ENCODE assay signal across 14 mouse cellular contexts in genomic region chrX:52310976-52311375, GRCm38 (mm10).
DNase-seq lines count a peak whose midpoint lies in the region.
"Had no signal": no experiment of that assay in that cellular context is flagged by ENCODE, and none has a peak within 500 bp of the region (broad histone marks: within the 10 kb centered on the region; RNA-seq: fewer than 3 reads in every experiment).

No protein-coding gene starts in this region.

- DNase-seq in adrenal gland, adult (ENCODE audit: inconsistent age in 2 of 2, low spot score in 1 of 2): peak; percentile 46 to 59
- no peak for DNase-seq in adrenal gland, postnatal 25 days
- DNase-seq in layer of hippocampus, adult 11-12 months (ENCODE audit: low spot score): peak; percentile 65
- DNase-seq in layer of hippocampus, postnatal 10 days (ENCODE audit: low spot score in 2 of 2): no peak
- DNase-seq in 3T3-L1 (ENCODE audit: low read depth, low spot score): peak; percentile 35
- DNase-seq in layer of hippocampus, adult 8-10 months (ENCODE audit: low spot score in 2 of 2): peak; percentile 34 to 50
- no peak for DNase-seq in kidney, adult 18-20 months
- DNase-seq in cerebellum, adult 11-12 months: no peak
- DNase-seq: cerebellum, adult 2 months; kidney, adult 2 months; kidney, postnatal 10 days; retina, postnatal 1 day; thymus, adult 18-20 months; thymus, postnatal 4 days had no signal

Comparison
In these comparisons a context has a peak if more than half of its experiments do, and no peak if none do; other contexts are left out.
1. DNase-seq: peak in adrenal gland, adult (2 of 2), layer of hippocampus, adult 11-12 months (single experiment), 3T3-L1 (single experiment) and layer of hippocampus, adult 8-10 months (2 of 2); none in adrenal gland, postnatal 25 days (single experiment), layer of hippocampus, postnatal 10 days (0 of 2), kidney, adult 18-20 months (single experiment) and cerebellum, adult 11-12 months (single experiment).